Mouse (Mus musculus) naive thymus-derived CD4-positive, alpha-beta T cell, adult 2 months (primary cell): Measurements from ENCODE around the gene Usp37.
A peak's percentile ranks its signal among the peaks of the same experiment; 100 is the strongest.

Experiments
- DNase-seq: peaks from one replicate; pipeline ENCODE4 v3.0.0-alpha.2; 2011; ENCODE audit warnings: low read depth

Gene Usp37

GRCm38 (mm10) chr1:74460273-74460672 lies 83.8 kb downstream of the Usp37 start:
- DNase-seq = peak; percentile 53

GRCm38 (mm10) chr1:74452611-74453045 lies 91.5 kb downstream of the Usp37 start:
- DNase-seq = peak; percentile 71

GRCm38 (mm10) chr1:74444538-74444937 lies 99.5 kb downstream of the Usp37 start:
- DNase-seq = no peak

DNA sequence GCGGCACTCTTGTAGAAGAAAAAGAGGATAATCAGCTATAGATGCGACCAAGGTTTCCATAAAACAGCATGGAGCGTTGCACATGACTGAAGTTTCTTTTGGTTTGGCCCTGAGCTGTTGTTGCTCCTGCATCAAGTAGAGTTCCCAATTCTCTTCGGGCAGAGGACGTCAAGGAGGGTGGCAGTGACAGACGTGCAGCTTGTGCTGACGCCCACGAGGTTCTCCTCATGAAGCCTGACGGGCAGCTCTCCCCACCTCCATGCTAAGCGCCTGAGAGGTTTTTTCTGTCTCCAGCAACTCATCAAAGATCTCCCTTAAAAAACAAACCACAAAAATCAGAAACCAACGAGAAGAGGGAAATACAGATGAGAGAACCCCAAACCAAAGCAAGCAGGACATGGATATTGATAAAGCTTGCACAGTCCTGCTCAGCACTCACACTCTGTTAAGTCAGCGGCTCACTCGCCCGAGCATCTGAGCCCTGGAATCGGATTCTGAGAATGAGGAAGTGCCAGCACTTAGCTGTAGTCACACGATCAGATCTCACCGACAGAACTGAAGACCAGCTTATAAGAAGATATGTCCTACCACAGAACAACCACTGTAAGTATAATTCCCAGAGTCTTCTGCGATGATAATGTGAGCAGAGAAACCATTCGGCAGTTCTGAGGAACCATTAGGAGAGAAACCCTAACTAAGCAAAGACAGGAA lies 104.8 kb downstream of the Usp37 start:
- no peak for DNase-seq

DNA sequence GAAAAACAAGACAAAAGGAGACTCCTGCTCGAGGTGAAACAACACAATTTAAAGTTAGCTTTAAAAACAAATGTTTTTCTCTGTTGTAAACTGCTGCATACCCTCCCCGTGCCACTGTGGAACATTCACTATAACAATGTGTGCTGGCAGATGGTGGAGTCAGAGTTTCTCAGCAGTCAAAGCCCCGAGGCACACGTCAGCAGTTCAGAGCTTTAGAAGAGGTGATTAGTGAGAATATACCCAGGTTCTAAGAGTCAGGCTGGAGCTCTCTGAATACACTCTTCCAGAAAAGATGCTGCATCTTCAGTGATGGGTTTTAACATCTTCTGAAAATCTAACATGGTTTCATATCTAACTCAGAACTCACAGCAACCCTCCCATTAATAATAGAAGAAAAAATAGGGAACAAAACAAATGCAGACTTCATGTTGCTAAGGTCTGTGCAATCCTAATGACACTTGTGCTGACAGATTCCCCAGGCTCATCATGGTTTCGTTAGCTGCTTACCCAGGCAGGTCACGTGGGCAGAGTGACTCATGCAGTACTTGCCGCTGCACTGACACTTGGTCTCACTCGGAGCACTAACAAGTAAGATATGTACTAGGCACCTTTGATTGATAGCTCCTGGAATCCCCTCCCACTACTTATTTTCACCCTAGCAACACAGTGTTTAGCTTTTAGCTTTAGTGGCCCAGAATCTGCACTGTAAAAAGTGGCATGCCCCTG lies 106.2 kb downstream of the Usp37 start:
- no peak for DNase-seq

- no peak for DNase-seq
Measured at GRCm38 (mm10) chr1:74435563-74435962, 108.5 kb downstream of the Usp37 start.

DNA sequence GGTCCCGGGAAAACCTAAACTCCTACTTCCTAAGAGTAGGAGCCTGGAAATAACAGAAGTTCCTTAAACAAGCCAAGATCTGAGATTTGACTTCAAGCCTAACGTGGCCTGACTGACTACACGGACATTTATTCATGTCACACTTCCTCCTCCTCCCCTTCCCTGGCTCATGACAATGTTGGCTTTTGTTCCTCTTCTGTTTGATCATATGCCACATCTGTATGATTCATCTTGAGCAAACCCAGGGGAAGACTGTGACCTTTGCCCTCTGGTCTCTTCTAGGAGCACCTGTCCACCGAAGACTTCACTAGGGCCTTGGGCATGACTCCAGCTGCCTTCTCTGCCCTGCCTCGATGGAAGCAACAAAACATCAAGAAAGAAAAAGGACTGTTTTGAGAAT lies 109.5 kb downstream of the Usp37 start:
- DNase-seq = no peak

GRCm38 (mm10) chr1:74433220-74433619 lies 110.9 kb downstream of the Usp37 start:
- no peak for DNase-seq

DNA sequence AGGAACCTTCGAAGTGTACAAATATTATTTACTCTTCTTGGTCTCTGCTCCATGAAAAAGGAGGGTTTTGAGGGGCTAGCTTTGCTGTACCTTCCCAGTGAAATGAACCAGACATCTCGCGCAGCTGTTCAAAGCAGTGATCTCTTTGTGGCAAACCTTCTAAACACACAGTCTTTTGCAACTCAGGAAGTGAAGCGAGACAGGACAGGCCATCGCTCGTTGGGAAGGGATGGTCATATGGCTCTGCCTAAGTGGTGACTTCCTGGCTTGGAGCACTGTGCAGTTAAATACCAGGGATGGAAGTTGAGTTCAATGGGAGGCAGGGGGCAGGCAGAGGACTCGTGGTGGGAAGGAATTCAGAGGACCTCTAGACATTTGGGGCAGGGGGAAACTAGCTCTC lies 118.2 kb downstream of the Usp37 start:
- DNase-seq = no peak

DNA sequence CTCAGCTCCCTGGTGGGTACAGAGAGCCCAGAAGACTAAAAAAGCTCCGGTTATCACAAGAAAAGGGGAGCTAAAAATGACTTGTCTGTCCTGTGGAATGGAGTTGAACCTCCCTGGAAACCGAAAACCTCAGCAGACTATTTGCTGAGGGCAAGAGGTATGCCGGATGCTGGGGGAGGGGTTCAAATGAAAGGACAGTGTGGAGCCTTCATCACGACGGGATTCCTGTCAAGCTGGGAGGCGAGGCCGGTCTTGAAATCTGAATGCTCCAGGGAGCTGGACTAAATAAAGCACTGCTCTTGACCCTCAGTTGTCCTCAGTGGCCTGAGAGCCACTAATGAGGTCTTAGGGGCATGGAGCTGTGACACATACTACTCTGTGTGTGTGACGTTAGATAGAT lies 120.9 kb downstream of the Usp37 start:
- DNase-seq = no peak

DNA sequence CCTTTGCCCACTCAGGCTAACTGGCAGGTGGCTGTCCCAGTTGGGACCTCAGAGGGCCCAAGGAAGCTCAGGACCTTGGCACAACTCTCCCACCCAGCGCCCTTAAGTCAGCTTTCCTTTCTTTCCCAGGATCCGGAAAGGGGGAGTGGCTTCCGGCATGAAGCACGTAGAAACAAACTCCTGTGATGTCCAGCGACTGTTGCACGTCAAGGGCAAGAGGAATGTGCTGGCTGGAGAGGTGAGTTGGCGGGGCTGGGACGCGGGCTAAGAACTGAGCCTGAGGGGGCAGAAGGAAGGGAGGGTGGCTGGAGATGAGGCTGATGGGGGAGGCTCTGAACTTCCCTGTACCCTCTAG lies 124.7 kb downstream of the Usp37 start:
- DNase-seq = no peak

DNA sequence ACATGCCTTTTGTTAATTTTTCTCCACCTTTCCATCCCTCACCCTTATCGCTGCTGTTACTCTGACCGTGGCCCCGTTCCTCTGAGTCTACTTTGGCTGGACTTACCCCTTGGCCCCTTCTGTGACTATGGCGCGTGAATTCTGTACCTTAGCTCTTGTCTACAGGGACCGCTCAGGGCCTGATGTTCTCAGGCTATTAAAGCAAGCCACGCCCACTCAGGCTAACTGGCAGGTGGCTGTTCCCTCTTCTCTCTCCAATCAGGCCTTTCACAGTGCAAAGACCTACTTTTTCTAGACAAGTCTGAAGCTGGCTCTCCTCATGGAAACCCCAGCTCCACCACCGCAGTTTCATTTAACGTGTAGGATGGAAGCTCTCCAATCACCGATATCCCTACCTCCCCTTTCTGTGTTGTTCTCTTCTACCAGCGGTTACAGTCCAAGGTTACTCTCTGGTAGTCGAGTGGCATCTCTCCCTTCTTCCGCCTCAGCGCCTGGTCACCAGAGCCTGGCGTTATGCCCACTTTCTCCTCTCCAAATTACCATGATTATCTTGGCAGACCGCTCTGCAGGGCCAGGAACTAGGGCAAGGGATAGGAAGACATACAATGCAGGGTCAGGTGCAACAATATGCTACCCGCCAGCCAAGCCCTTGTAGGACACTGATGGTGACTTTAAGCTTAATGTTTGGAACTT lies 125.2 kb downstream of the Usp37 start:
- no peak for DNase-seq

GRCm38 (mm10) chr1:74415143-74415542 lies 128.9 kb downstream of the Usp37 start:
- no peak for DNase-seq

DNA sequence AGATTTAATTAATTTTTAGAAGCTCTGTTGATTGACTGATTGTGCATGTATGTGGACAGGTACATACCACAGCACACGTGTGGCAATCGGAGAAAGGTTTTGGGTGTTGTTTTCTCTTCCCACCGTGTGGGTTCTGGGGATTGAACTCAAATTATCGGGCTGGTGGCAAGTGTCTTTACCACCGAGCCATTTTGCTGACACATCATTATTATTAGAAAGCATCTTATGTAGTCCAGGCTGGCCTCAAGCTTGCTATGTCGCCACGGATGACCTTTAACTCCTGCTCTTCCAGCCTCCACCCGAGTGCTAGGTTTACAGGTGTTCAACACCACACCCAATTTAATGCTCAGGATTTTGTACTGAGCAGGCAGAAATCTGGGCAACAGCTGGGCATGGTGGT lies 131.4 kb downstream of the Usp37 start:
- DNase-seq = no peak

DNA sequence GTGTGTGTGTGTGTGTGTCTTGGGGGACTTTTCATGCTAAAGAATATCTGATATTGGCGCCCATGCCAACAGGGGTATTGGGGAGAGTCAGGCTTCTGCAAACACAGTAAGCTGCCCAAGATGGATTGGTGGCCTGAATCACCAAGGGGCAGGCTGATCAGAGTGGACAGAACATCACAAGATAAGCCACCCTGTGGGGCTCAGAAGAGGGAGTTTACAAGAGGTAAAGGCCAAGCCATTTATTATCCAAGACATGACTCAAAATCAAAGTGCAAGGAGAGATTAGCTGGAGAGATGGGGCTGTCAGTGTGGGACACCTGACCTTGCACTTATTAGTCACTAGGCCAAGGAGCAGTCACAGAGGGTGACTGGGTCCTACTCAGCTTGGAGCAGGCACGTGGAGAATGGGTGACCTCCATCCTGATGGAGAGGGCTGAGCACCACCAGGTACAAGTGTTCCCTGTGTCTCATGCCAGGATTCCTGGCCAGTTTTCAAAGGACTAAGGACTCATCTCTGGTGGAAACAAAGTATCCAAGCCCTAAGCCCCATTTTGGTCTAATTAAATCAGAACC lies 132.2 kb downstream of the Usp37 start:
- DNase-seq = no peak

- no peak for DNase-seq
Measured at GRCm38 (mm10) chr1:74408589-74409504, 135.2 kb downstream of the Usp37 start, which contains the start of gene Vil1. Gene Vil1 (plus strand): TSS chr1:74409376.

GRCm38 (mm10) chr1:74404206-74404605 lies 139.9 kb downstream of the Usp37 start:
- no peak for DNase-seq

- no peak for DNase-seq
Measured at GRCm38 (mm10) chr1:74401015-74401702, 142.9 kb downstream of the Usp37 start.

GRCm38 (mm10) chr1:74400531-74400930 lies 143.6 kb downstream of the Usp37 start:
- no peak for DNase-seq

- peak; percentile 90 for DNase-seq
Measured at GRCm38 (mm10) chr1:74397919-74398451, 146.1 kb downstream of the Usp37 start.
